Mouse (Mus musculus) liver, embryonic 12.5 days (tissue): Measurements from ENCODE around the gene Tmem164. TPM values are rescaled to one million over a fixed set of nuclear protein-coding genes. Genes with fewer than 3 reads are reported as not detected.

Experiments used
- ATAC-seq: fragments of 200-750 bp; cut with Nextera tagmentation; 2 replicates; pipeline ENCODE4 v1.8.0; 2017; ENCODE audit warnings: moderate number of reproducible peaks, mild to moderate bottlenecking, moderate library complexity
- H3K27ac ChIP-seq: fragments of 300-500 bp; sonication (generic); 2 replicates; pipeline ENCODE4 v1.5.1; 2016; ENCODE audit warnings: mild to moderate bottlenecking
- H3K27me3 ChIP-seq: fragments of 300-500 bp; sonication (generic); replicated peaks from 2 replicates; pipeline ENCODE4 v1.6.1; 2016; ENCODE audit warnings: mild to moderate bottlenecking, moderate library complexity
- H3K36me3 ChIP-seq: fragments of 300-500 bp; sonication (generic); 2 replicates; pipeline ENCODE4 v1.6.1; 2016; ENCODE audit warnings: mild to moderate bottlenecking, moderate library complexity
- H3K4me1 ChIP-seq: fragments of 300-500 bp; sonication (generic); 2 replicates; pipeline ENCODE4 v1.6.1; 2016
- H3K4me2 ChIP-seq: fragments of 300-500 bp; sonication (generic); 2 replicates; pipeline ENCODE4 v1.6.1; 2016; ENCODE audit warnings: mild to moderate bottlenecking, moderate library complexity
- H3K4me3 ChIP-seq: fragments of 300-500 bp; sonication (generic); 2 replicates; pipeline ENCODE4 v1.5.1; 2016; ENCODE audit warnings: mild to moderate bottlenecking, moderate library complexity
- H3K9ac ChIP-seq: fragments of 300-500 bp; sonication (generic); 2 replicates; pipeline ENCODE4 v1.6.1; 2016; ENCODE audit warnings: mild to moderate bottlenecking, moderate library complexity
- H3K9me3 ChIP-seq: fragments of 300-500 bp; sonication (generic); replicated peaks from 2 replicates; pipeline ENCODE4 v1.6.1; 2016; ENCODE audit warnings: mild to moderate bottlenecking, moderate library complexity
- WGBS: fragments of 180-500 bp; shearing (Covaris S2); methylation state at CpG from one replicate; pipeline ENCODE4 v1.1.7; 2016; ENCODE audit not compliant: insufficient replicate concordance; 5-methylcytosine and 5-hydroxymethylcytosine counted together
- polyA plus RNA-seq: library from polyadenylated mRNA; unstranded; fragments of >200 nt; fragmentation: Nextera tagmentation; extraction: Ambion mirVana; gene quantifications from 2 replicates; pipeline ENCODE4 v1.2.1, GENCODE M21; 2016

The Tmem164 gene
- polyA plus RNA-seq, 1 experiment from 2014 or later: 41.8 TPM

- Histone ChIP-seq H3K9ac (no peak overlapping the region), H3K4me1 (no peaks in the 10 kb centered on the region), H3K4me2 (no peak overlapping the region), H3K9me3 (no peaks in the 10 kb centered on the region), H3K36me3 (0 out of 2 replicates have a peak, but pooled peaks cover 8% of the 10 kb centered on the region), H3K4me3 (no peak overlapping the region), H3K27ac (no peak overlapping the region), H3K27me3 (no peaks in the 10 kb centered on the region)
- WGBS: 72% methylated on average over 7 of the region's 7 CpGs
- ATAC-seq: no peak
These were observed 82.1 kb downstream of the Tmem164 start for GRCm38 (mm10) chrX:142763337-142763736.

GRCm38 (mm10) chrX:142769698-142770097, 88.5 kb downstream of the Tmem164 start:
- no peak overlapping the region for H3K9ac ChIP-seq
- WGBS: 87% methylated on average over 6 of the region's 6 CpGs
- no peak overlapping the region for H3K4me3 ChIP-seq
- no peak for ATAC-seq
- H3K27ac ChIP-seq: no peak overlapping the region
- peaks cover 36% of the 10 kb centered on the region for H3K36me3 ChIP-seq
- no peaks in the 10 kb centered on the region for H3K27me3 ChIP-seq
- no peaks in the 10 kb centered on the region for H3K9me3 ChIP-seq
- no peaks in the 10 kb centered on the region for H3K4me1 ChIP-seq
- H3K4me2 ChIP-seq: no peak overlapping the region

- 78% methylated on average over 4 of the region's 4 CpGs for WGBS
- H3K4me1 ChIP-seq: peaks cover 13% of the 10 kb centered on the region
- no peaks in the 10 kb centered on the region for H3K27me3 ChIP-seq
- H3K27ac ChIP-seq: no peak overlapping the region
- no peak overlapping the region for H3K9ac ChIP-seq
- no peaks in the 10 kb centered on the region for H3K9me3 ChIP-seq
- H3K4me2 ChIP-seq: no peak overlapping the region
- no peak for ATAC-seq
- H3K4me3 ChIP-seq: no peak overlapping the region
- peaks cover 51% of the 10 kb centered on the region for H3K36me3 ChIP-seq
These were observed 92.5 kb downstream of the Tmem164 start for GRCm38 (mm10) chrX:142773658-142774057.

- Histone ChIP-seq H3K4me3 (no peak overlapping the region), H3K27ac (no peak overlapping the region), H3K4me1 (peaks cover 23% of the 10 kb centered on the region), H3K27me3 (no peaks in the 10 kb centered on the region), H3K36me3 (peaks cover 41% of the 10 kb centered on the region), H3K4me2 (no peak overlapping the region), H3K9ac (no peak overlapping the region), H3K9me3 (no peaks in the 10 kb centered on the region)
- 69% methylated on average over 4 of the region's 4 CpGs for WGBS
- ATAC-seq: no peak
These were observed 94.9 kb downstream of the Tmem164 start for GRCm38 (mm10) chrX:142776131-142776530.

- 20% methylated on average over 6 of the region's 6 CpGs for WGBS
- peak overlapping the region; percentile 70 for H3K27ac ChIP-seq
- no peaks in the 10 kb centered on the region for H3K27me3 ChIP-seq
These were observed 97.4 kb downstream of the Tmem164 start for GRCm38 (mm10) chrX:142778638-142779037.

GRCm38 (mm10) chrX:142786160-142787052, 105.2 kb downstream of the Tmem164 start:
- 74% methylated on average over 10 of the region's 10 CpGs for WGBS
- H3K4me2 ChIP-seq: no peak overlapping the region
- H3K9ac ChIP-seq: no peak overlapping the region
- H3K27ac ChIP-seq: no peak overlapping the region
- ATAC-seq: no peak
- H3K27me3 ChIP-seq: no peaks in the 10 kb centered on the region
- H3K9me3 ChIP-seq: no peaks in the 10 kb centered on the region
- H3K4me1 ChIP-seq: 0 out of 2 replicates have a peak, but pooled peaks cover 3% of the 10 kb centered on the region
- peaks cover 25% of the 10 kb centered on the region; the same call in 1 of the 2 replicates for H3K36me3 ChIP-seq
- no peak overlapping the region for H3K4me3 ChIP-seq

More at GRCm38 (mm10) chrX:142778638-142779037, 97.4 kb downstream of the Tmem164 start:
- no peaks in the 10 kb centered on the region for H3K9me3 ChIP-seq
- H3K9ac ChIP-seq: no peak overlapping the region
- peak; percentile 98 for ATAC-seq
- H3K4me3 ChIP-seq: no peak overlapping the region
- H3K36me3 ChIP-seq: peaks cover 31% of the 10 kb centered on the region
- peaks cover 23% of the 10 kb centered on the region for H3K4me1 ChIP-seq
- peak overlapping the region; percentile 43 for H3K4me2 ChIP-seq

- Histone ChIP-seq H3K4me2 (no peak overlapping the region), H3K27ac (no peak overlapping the region), H3K9ac (no peak overlapping the region), H3K27me3 (no peaks in the 10 kb centered on the region), H3K9me3 (no peaks in the 10 kb centered on the region), H3K36me3 (peaks cover 25% of the 10 kb centered on the region), H3K4me1 (no peaks in the 10 kb centered on the region), H3K4me3 (no peak overlapping the region)
- WGBS: 80% methylated on average over 2 of the region's 2 CpGs
- no peak for ATAC-seq
These were observed 111.0 kb downstream of the Tmem164 start for GRCm38 (mm10) chrX:142792185-142792584.

- no peak for ATAC-seq
- peaks cover 31% of the 10 kb centered on the region for H3K36me3 ChIP-seq
- no peaks in the 10 kb centered on the region for H3K4me1 ChIP-seq
- H3K27ac ChIP-seq: no peak overlapping the region
- WGBS: 67% methylated on average over 4 of the region's 4 CpGs
- H3K9ac ChIP-seq: no peak overlapping the region
- no peak overlapping the region for H3K4me3 ChIP-seq
- no peaks in the 10 kb centered on the region for H3K27me3 ChIP-seq
- H3K4me2 ChIP-seq: no peak overlapping the region
- H3K9me3 ChIP-seq: no peaks in the 10 kb centered on the region
These were observed 112.9 kb downstream of the Tmem164 start for GRCm38 (mm10) chrX:142794069-142794610.

GRCm38 (mm10) chrX:142804596-142804995, 123.4 kb downstream of the Tmem164 start:
- 86% methylated on average over 3 of the region's 3 CpGs for WGBS
- Histone ChIP-seq H3K9me3 (no peaks in the 10 kb centered on the region), H3K4me1 (peaks cover 3% of the 10 kb centered on the region; the same call in 1 of the 2 replicates), H3K27me3 (no peaks in the 10 kb centered on the region), H3K9ac (no peak overlapping the region), H3K36me3 (peaks cover 33% of the 10 kb centered on the region), H3K4me3 (no peak overlapping the region), H3K27ac (no peak overlapping the region), H3K4me2 (no peak overlapping the region)
- ATAC-seq: no peak

GRCm38 (mm10) chrX:142806126-142806525, 124.9 kb downstream of the Tmem164 start:
- ATAC-seq: no peak
- WGBS: 79% methylated on average over 6 of the region's 6 CpGs
- H3K9ac ChIP-seq: no peak overlapping the region

GRCm38 (mm10) chrX:142806620-142807061, 125.4 kb downstream of the Tmem164 start:
- no peak overlapping the region for H3K4me2 ChIP-seq
- WGBS: 61% methylated on average over 10 of the region's 10 CpGs
- no peak for ATAC-seq

More at GRCm38 (mm10) chrX:142806126-142806525, 124.9 kb downstream of the Tmem164 start:
- H3K4me1 ChIP-seq: peaks cover 3% of the 10 kb centered on the region; the same call in 1 of the 2 replicates
- no peaks in the 10 kb centered on the region for H3K27me3 ChIP-seq
- no peak overlapping the region for H3K27ac ChIP-seq
- no peak overlapping the region for H3K4me3 ChIP-seq
- no peaks in the 10 kb centered on the region for H3K9me3 ChIP-seq
- peaks cover 34% of the 10 kb centered on the region for H3K36me3 ChIP-seq
- no peak overlapping the region for H3K4me2 ChIP-seq

GRCm38 (mm10) chrX:142808411-142808810, 127.2 kb downstream of the Tmem164 start:
- Histone ChIP-seq H3K4me3 (no peak overlapping the region), H3K36me3 (peaks cover 34% of the 10 kb centered on the region), H3K4me1 (no peaks in the 10 kb centered on the region)

More at GRCm38 (mm10) chrX:142806620-142807061, 125.4 kb downstream of the Tmem164 start:
- Histone ChIP-seq H3K27me3 (no peaks in the 10 kb centered on the region), H3K36me3 (peaks cover 34% of the 10 kb centered on the region), H3K27ac (no peak overlapping the region), H3K4me1 (peaks cover 3% of the 10 kb centered on the region; the same call in 1 of the 2 replicates), H3K9me3 (no peaks in the 10 kb centered on the region), H3K9ac (no peak overlapping the region), H3K4me3 (no peak overlapping the region)

More at GRCm38 (mm10) chrX:142808411-142808810, 127.2 kb downstream of the Tmem164 start:
- 35% methylated on average over 9 of the region's 9 CpGs for WGBS
- H3K9ac ChIP-seq: no peak overlapping the region
- no peaks in the 10 kb centered on the region for H3K27me3 ChIP-seq
- H3K27ac ChIP-seq: no peak overlapping the region
- H3K4me2 ChIP-seq: no peak overlapping the region
- H3K9me3 ChIP-seq: no peaks in the 10 kb centered on the region
- ATAC-seq: no peak
